Mouse (Mus musculus) small intestine, adult 2 months (tissue): ENCODE measurements around the gene Megf6. TPM values are rescaled to one million over a fixed set of nuclear protein-coding genes. Genes with fewer than 3 reads are reported as not detected.

Experiments
- H3K27ac ChIP-seq: fragments of 200-500 bp; 2 replicates; pipeline ENCODE4 v1.5.1; 2012; ENCODE audit warnings: low read depth, low read length, control low read depth, inconsistent platforms; ENCODE audit not compliant: insufficient read depth
- H3K27me3 ChIP-seq: fragments of 200-500 bp; 2 replicates; pipeline ENCODE4 v1.6.1; 2012; ENCODE audit warnings: mild to moderate bottlenecking, moderate library complexity, low read length, inconsistent platforms; ENCODE audit not compliant: control insufficient read depth, insufficient read depth
- H3K36me3 ChIP-seq: fragments of 200-500 bp; 2 replicates; pipeline ENCODE4 v1.6.1; 2012; ENCODE audit warnings: mild to moderate bottlenecking, low read length, control low read depth, inconsistent platforms; ENCODE audit not compliant: control insufficient read depth, insufficient read depth
- H3K4me1 ChIP-seq: fragments of 200-500 bp; 2 replicates; pipeline ENCODE4 v1.6.1; 2012; ENCODE audit warnings: low read length, inconsistent platforms, mixed read lengths; ENCODE audit not compliant: control insufficient read depth, insufficient read depth, insufficient read length
- H3K4me3 ChIP-seq: fragments of 200-500 bp; 2 replicates; pipeline ENCODE4 v1.5.1; 2012; ENCODE audit warnings: low read depth, mild to moderate bottlenecking, control low read depth, inconsistent platforms, low read length, moderate library complexity
- CTCF ChIP-seq: fragments of 200-500 bp; IDR thresholded peaks from 2 replicates; pipeline ENCODE4 v1.5.1; 2012; ENCODE audit warnings: low read depth, mild to moderate bottlenecking, control low read depth, inconsistent platforms, low read length, moderate library complexity, mixed read lengths; ENCODE audit not compliant: insufficient replicate concordance, insufficient read length; ENCODE audit errors: extremely low read depth
- POLR2A ChIP-seq: fragments of 200-500 bp; IDR thresholded peaks from 2 replicates; pipeline ENCODE4 v1.6.1; 2012; ENCODE audit warnings: low read depth, mild to moderate bottlenecking, control low read depth, inconsistent platforms, low read length, moderate library complexity
- WGBS: fragments of 180-500 bp; shearing (Covaris S2); methylation state at CpG from one replicate; pipeline ENCODE4 v1.1.7; 2018; 5-methylcytosine and 5-hydroxymethylcytosine counted together
- polyA plus RNA-seq: library from polyadenylated mRNA; depleted of rRNA; stranded (reverse); fragments of >200 nt; gene quantifications from 2 replicates; pipeline ENCODE4 v1.2.3, GENCODE M21; 2012

The Megf6 gene
- polyA plus RNA-seq, 1 experiment: 3.5 TPM

GRCm38 (mm10) chr4:154213586-154213985 lies 43.1 kb downstream of the Megf6 start:
- Histone ChIP-seq H3K4me1 (peaks cover 5% of the 10 kb centered on the region), H3K27ac (no peak overlapping the region), H3K4me3 (no peak overlapping the region), H3K36me3 (no peaks in the 10 kb centered on the region), H3K27me3 (no peaks in the 10 kb centered on the region)
- 28% methylated on average over 7 of the region's 7 CpGs for WGBS
- TF ChIP-seq POLR2A (no peak), CTCF (no peak)

- Histone ChIP-seq H3K27ac (no peak overlapping the region), H3K27me3 (no peaks in the 10 kb centered on the region), H3K4me1 (peaks cover 5% of the 10 kb centered on the region), H3K4me3 (no peak overlapping the region), H3K36me3 (no peaks in the 10 kb centered on the region)
- TF ChIP-seq CTCF (no peak), POLR2A (no peak)
- 6% methylated on average over 5 of the region's 5 CpGs for WGBS
These were observed 43.5 kb downstream of the Megf6 start for GRCm38 (mm10) chr4:154214075-154214474.

GRCm38 (mm10) chr4:154217711-154218350 lies 47.3 kb downstream of the Megf6 start:
- Histone ChIP-seq H3K27ac (no peak overlapping the region), H3K4me3 (no peak overlapping the region), H3K36me3 (no peaks in the 10 kb centered on the region), H3K4me1 (peaks cover 5% of the 10 kb centered on the region), H3K27me3 (no peaks in the 10 kb centered on the region)
- no peak for TF ChIP-seq POLR2A
- no peak for TF ChIP-seq CTCF
- WGBS: 47% methylated on average over 7 of the region's 7 CpGs

GRCm38 (mm10) chr4:154222773-154223172 lies 52.2 kb downstream of the Megf6 start:
- 40% methylated on average over 6 of the region's 6 CpGs for whole genome bisulfite sequencing
- Histone ChIP-seq H3K27me3 (no peaks in the 10 kb centered on the region), H3K36me3 (no peaks in the 10 kb centered on the region), H3K4me1 (peaks cover 20% of the 10 kb centered on the region), H3K4me3 (no peak overlapping the region), H3K27ac (no peak overlapping the region)
- TF ChIP-seq CTCF (no peak), POLR2A (no peak)

GRCm38 (mm10) chr4:154224267-154224969 lies 53.9 kb downstream of the Megf6 start:
- Histone ChIP-seq H3K4me3 (no peak overlapping the region), H3K4me1 (peaks cover 20% of the 10 kb centered on the region), H3K36me3 (no peaks in the 10 kb centered on the region), H3K27ac (no peak overlapping the region), H3K27me3 (no peaks in the 10 kb centered on the region)
- TF ChIP-seq CTCF (no peak), POLR2A (no peak)
- 36% methylated on average over 6 of the region's 6 CpGs for WGBS

- no peak overlapping the region for H3K4me3 ChIP-seq
- TF ChIP-seq POLR2A (no peak), CTCF (no peak)
- no peaks in the 10 kb centered on the region for H3K36me3 ChIP-seq
- WGBS: 41% methylated on average over 9 of the region's 9 CpGs
- no peaks in the 10 kb centered on the region for H3K27me3 ChIP-seq
- H3K4me1 ChIP-seq: peaks cover 20% of the 10 kb centered on the region
- H3K27ac ChIP-seq: no peak overlapping the region
These were observed 54.4 kb downstream of the Megf6 start for GRCm38 (mm10) chr4:154224970-154225309.

GRCm38 (mm10) chr4:154226678-154227077 lies 56.1 kb downstream of the Megf6 start:
- WGBS: 85% methylated on average over 11 of the region's 11 CpGs
- no peaks in the 10 kb centered on the region for H3K36me3 ChIP-seq
- H3K27ac ChIP-seq: no peak overlapping the region
- no peak for TF ChIP-seq CTCF
- TF ChIP-seq POLR2A: no peak
- no peak overlapping the region for H3K4me3 ChIP-seq
- H3K27me3 ChIP-seq: no peaks in the 10 kb centered on the region
- H3K4me1 ChIP-seq: peaks cover 20% of the 10 kb centered on the region
